Mouse (Mus musculus) lung, adult 2 months (tissue): Measurements from ENCODE around the gene Npr3. TPM values are rescaled to one million over a fixed set of nuclear protein-coding genes. Genes with fewer than 3 reads are reported as not detected.

Experiments used
- DNase-seq: peaks from one replicate; pipeline ENCODE4 v3.0.0; 2022
- H3K4me1 ChIP-seq: fragments of 200-500 bp; 2 replicates; pipeline ENCODE4 v1.6.1; 2011; ENCODE audit warnings: low read length; ENCODE audit not compliant: control insufficient read depth, insufficient read depth
- H3K4me3 ChIP-seq: fragments of 200-500 bp; replicated peaks from 2 replicates; pipeline ENCODE3; 2011; ENCODE audit warnings: low read depth, mild to moderate bottlenecking, control low read depth, low read length; ENCODE audit errors: extremely low read depth
- CTCF ChIP-seq: fragments of 200-500 bp; IDR thresholded peaks from 2 replicates; pipeline ENCODE4 v1.5.1; 2011; ENCODE audit warnings: mild to moderate bottlenecking, low read length, control low read depth; ENCODE audit not compliant: insufficient read depth
- POLR2A ChIP-seq: fragments of 200-500 bp; IDR thresholded peaks from 2 replicates; pipeline ENCODE4 v1.6.1; 2011; ENCODE audit warnings: low read depth, mild to moderate bottlenecking, control low read depth, low read length, borderline replicate concordance; ENCODE audit errors: extremely low read depth
- whole genome bisulfite sequencing: fragments of 180-500 bp; shearing (Covaris S2); methylation state at CpG from one replicate; pipeline ENCODE4 v1.1.7; 2018; 5-methylcytosine and 5-hydroxymethylcytosine counted together
- polyA plus RNA-seq: library from polyadenylated mRNA; depleted of rRNA; stranded (reverse); fragments of >200 nt; gene quantifications from 2 replicates; pipeline ENCODE4 v1.2.3, GENCODE M21; 2012; rRNA removed

Npr3 gene
- polyA plus RNA-seq, 1 experiment = 9.6 TPM

DNA sequence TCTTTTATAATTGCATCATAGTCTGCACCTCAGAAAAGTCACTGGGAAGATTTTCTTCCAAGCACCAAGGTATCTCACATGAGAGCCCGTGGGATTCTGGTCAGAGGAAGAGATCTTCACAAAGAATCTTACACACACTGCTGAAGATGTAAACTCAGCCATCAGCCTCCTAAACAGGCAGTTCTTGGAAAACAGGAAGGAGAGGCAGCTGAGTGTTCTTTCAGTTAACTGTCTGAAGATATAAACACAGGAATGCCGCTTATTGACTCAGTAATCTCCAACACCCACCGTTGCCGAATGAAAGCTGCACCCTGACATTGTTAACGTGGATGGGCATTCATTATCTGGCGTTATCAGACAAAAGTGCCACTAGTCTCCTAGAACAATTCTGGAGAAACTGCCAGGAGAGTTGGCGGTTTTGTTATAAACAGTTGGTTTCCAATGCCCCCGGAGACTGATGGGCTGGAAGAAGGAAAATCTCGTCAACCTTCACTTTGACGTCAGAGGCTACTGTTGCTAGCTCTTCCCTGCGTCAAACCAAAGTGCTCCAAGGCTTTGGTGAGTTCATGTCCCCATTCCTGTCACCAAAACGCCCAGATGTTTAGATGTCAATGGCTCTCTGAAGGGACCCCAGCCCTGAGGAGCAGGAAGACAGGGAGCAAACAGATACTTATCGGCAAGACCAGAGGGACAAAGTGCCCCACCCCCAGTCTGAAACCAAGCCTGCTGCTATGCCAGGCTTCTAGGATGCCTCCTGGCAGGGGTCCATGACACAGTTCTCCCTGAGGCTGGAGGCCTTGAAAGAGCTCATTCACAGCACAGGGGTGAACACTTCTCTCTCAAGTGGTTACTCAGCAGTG lies 105.0 kb downstream of the Npr3 start:
- TF ChIP-seq POLR2A (no peak), CTCF (no peak)
- peak; percentile 59 for DNase-seq
- Histone ChIP-seq H3K4me1 (peaks cover 8% of the 10 kb centered on the region; the same call in 1 of the 2 replicates), H3K4me3 (no peak overlapping the region)
- 11% methylated on average over 13 of the region's 13 CpGs for WGBS

DNA sequence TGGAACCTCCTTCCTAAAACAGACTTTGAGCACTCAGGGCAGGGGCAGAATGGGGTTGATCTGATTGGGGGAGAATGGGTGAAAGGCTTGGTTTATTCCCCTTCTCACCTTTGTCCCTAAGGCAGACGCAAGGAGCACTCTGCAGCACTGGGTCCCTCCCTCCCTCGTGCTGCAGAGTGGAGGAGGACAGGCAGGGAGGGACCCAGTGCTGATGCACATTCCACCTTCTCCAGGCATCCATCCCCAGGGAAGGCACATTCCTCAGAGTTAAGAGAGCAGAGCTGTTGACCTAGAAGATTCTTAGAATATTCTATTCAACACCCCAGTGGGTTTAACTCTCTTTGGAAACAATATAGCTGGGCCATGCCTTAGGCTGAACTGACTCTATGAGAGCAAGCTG lies 112.5 kb downstream of the Npr3 start:
- H3K4me3 ChIP-seq = no peak overlapping the region
- WGBS = 48% methylated on average over 2 of the region's 2 CpGs
- no peak for DNase-seq
- TF ChIP-seq POLR2A (no peak), CTCF (no peak)
- no peaks in the 10 kb centered on the region for H3K4me1 ChIP-seq

Other genes starting within 250 kb of the Npr3 start
- gene Sub1, start 89.7 kb upstream of the Npr3 start, polyA plus RNA-seq = 1.4 and 5.2 TPM in 2 replicates
- gene Zfr, start 210.5 kb upstream of the Npr3 start, polyA plus RNA-seq = 107 TPM in 2 replicates